ENCODE assay signal across 8 mouse cellular contexts in the genomic region with DNA sequence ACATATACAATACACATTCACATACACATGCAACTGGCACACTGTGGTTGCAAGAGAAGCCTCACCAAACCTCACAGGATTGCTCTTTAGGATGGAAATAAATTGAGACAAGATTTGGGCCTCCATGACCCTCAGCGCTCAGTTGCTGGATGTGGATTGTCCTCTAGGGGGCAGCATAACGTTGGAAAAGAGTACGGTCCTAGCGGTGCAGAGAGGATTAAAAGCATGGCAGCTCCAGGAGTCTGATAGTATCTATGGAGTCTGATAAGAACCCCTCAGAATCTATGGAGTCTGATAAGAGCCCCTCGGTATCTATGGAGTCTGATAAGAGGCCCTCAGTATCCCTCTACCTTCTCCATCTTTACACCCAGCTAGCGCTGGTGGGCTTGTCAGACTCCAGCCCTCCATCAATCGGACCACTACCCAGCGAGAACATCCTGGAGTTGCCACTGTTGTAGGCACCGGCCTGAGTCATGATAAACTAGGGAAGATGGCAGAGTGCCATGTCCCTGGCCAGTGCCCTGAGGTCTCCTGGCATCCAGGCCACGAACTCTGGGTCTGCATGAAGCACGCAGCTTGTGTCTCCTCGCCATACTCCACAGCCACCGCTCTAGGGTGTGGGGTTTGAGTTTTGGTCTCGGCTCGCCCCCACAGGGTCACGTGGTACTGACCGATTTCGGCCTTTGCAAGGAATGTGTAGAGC. TPM values are rescaled to one million over a fixed set of nuclear protein-coding genes. Genes with fewer than 3 reads are reported as not detected.
A peak's percentile ranks its signal among the peaks of the same experiment; 100 is the strongest.
DNase-seq lines count a peak whose midpoint lies in the region; ATAC-seq and TF ChIP-seq lines count a peak whose summit lies in the region.

No protein-coding gene starts in this region.

- H3K4me1 ChIP-seq in E14TG2a.4 (replicated peaks; ENCODE audit: low read depth, low read length): peaks cover 22% of the 10 kb centered on the region
- no peaks in the 10 kb centered on the region for H3K4me1 ChIP-seq in embryonic facial prominence, embryonic 12.5 days
- peaks cover 7% of the 10 kb centered on the region; the same call in 1 of the 2 replicates for H3K4me1 ChIP-seq in heart, embryonic 13.5 days
- H3K4me1 ChIP-seq in kidney, embryonic 16.5 days (ENCODE audit: insufficient read depth, low read length): peaks cover 5% of the 10 kb centered on the region; the same call in 1 of the 2 replicates
- H3K4me1 ChIP-seq in liver, embryonic 14.5 days (replicated peaks; ENCODE audit: control insufficient read depth in 2 of 2, insufficient read depth in 2 of 2, low read length in 1 of 2): peaks cover 0 to 2% of the 10 kb centered on the region in 2 experiments; a peak in 1 of 4 replicates

- WGBS in embryonic facial prominence, embryonic 12.5 days: 33% methylated on average over 18 of the region's 18 CpGs
- 17% methylated on average over 18 of the region's 18 CpGs for WGBS in heart, embryonic 13.5 days
- WGBS in kidney, embryonic 16.5 days: 33% methylated on average over 18 of the region's 18 CpGs
- WGBS in liver, embryonic 14.5 days (ENCODE audit: insufficient replicate concordance): 23% methylated on average over 18 of the region's 18 CpGs

- H3K36me3 ChIP-seq in E14TG2a.4 (ENCODE audit: insufficient read depth, low read length): no peaks in the 10 kb centered on the region
- no peaks in the 10 kb centered on the region for H3K36me3 ChIP-seq in embryonic facial prominence, embryonic 12.5 days
- no peaks in the 10 kb centered on the region for H3K36me3 ChIP-seq in heart, embryonic 13.5 days
- H3K36me3 ChIP-seq in kidney, embryonic 16.5 days (ENCODE audit: insufficient read depth, low read length): no peaks in the 10 kb centered on the region
- no peaks in the 10 kb centered on the region for H3K36me3 ChIP-seq in liver, embryonic 14.5 days (replicated peaks; ENCODE audit: control insufficient read depth, insufficient read depth, low read depth)

- H3K9ac ChIP-seq in embryonic facial prominence, embryonic 12.5 days: no peak overlapping the region
- peak overlapping the region; percentile 1; the same call in 1 of the 2 replicates for H3K9ac ChIP-seq in heart, embryonic 13.5 days
- no peak overlapping the region for H3K9ac ChIP-seq in kidney, embryonic 16.5 days (replicated peaks; ENCODE audit: low read length)
- no peak overlapping the region for H3K9ac ChIP-seq in liver, embryonic 14.5 days (replicated peaks)

- DNase-seq in adrenal gland, postnatal 36 days: peak; percentile 73 to 82
- DNase-seq in liver, embryonic 14.5 days (ENCODE audit: low read depth in 3 of 3, low spot score in 3 of 3): peak; percentile 30 to 47 (median 42)
- DNase-seq in neural tube, embryonic 10.5 days (ENCODE audit: extremely low spot score, low spot score): peak; percentile 69
- peak; percentile 78 for DNase-seq in testis, postnatal 10 days (ENCODE audit: low spot score)

- no peak overlapping the region for H3K27ac ChIP-seq in embryonic facial prominence, embryonic 12.5 days
- no peak overlapping the region for H3K27ac ChIP-seq in heart, embryonic 13.5 days (replicated peaks)
- no peak overlapping the region for H3K27ac ChIP-seq in kidney, embryonic 16.5 days (ENCODE audit: low read length)
- H3K27ac ChIP-seq in liver, embryonic 14.5 days: no peak overlapping the region

- peak; percentile 94 for TF ChIP-seq CTCF in E14TG2a.4 (conservative IDR thresholded peaks at IDR 0.05; ENCODE audit: low read length)
- TF ChIP-seq CTCF in liver, embryonic 14.5 days (IDR thresholded peaks at IDR 0.05; ENCODE audit: low read depth): peak; percentile 91

- ATAC-seq in embryonic facial prominence, embryonic 12.5 days (ENCODE audit: insufficient number of reproducible peaks, insufficient read depth, low FRiP score, low TSS enrichment): no peak
- peak; percentile 54; the same call in 1 of the 2 replicates for ATAC-seq in heart, embryonic 13.5 days (ENCODE audit: extremely low read depth, insufficient number of reproducible peaks, low FRiP score, low TSS enrichment)
- ATAC-seq in kidney, embryonic 16.5 days (ENCODE audit: low FRiP score, low TSS enrichment): peak; percentile 80
- ATAC-seq in liver, embryonic 14.5 days (ENCODE audit: insufficient read depth): peak; percentile 53; the same call in 1 of the 2 replicates

- peaks cover 2% of the 10 kb centered on the region; the same call in 1 of the 2 replicates for H3K27me3 ChIP-seq in E14TG2a.4 (ENCODE audit: insufficient read depth, low read length)
- H3K27me3 ChIP-seq in embryonic facial prominence, embryonic 12.5 days: no peaks in the 10 kb centered on the region
- peaks cover 21% of the 10 kb centered on the region for H3K27me3 ChIP-seq in heart, embryonic 13.5 days (replicated peaks)
- no peaks in the 10 kb centered on the region for H3K27me3 ChIP-seq in kidney, embryonic 16.5 days (ENCODE audit: insufficient read depth, low read length)
- H3K27me3 ChIP-seq in liver, embryonic 14.5 days (ENCODE audit: control insufficient read depth, insufficient read depth, low read length): no peaks in the 10 kb centered on the region

- TF ChIP-seq EP300 in liver, embryonic 14.5 days (IDR thresholded peaks at IDR 0.05; ENCODE audit: low read depth): no peak

- H3K9me3 ChIP-seq in E14TG2a.4 (ENCODE audit: low read length): no peaks in the 10 kb centered on the region
- no peaks in the 10 kb centered on the region for H3K9me3 ChIP-seq in embryonic facial prominence, embryonic 12.5 days
- no peaks in the 10 kb centered on the region for H3K9me3 ChIP-seq in heart, embryonic 13.5 days
- no peaks in the 10 kb centered on the region for H3K9me3 ChIP-seq in kidney, embryonic 16.5 days (ENCODE audit: low read length)
- H3K9me3 ChIP-seq in liver, embryonic 14.5 days (ENCODE audit: control insufficient read depth, low read length): no peaks in the 10 kb centered on the region

- H3K4me2 ChIP-seq in embryonic facial prominence, embryonic 12.5 days (replicated peaks): peak overlapping the region; percentile 37
- peak overlapping the region; percentile 62 for H3K4me2 ChIP-seq in heart, embryonic 13.5 days
- peak overlapping the region; percentile 45 for H3K4me2 ChIP-seq in kidney, embryonic 16.5 days (replicated peaks; ENCODE audit: low read depth, low read length)
- no peak overlapping the region for H3K4me2 ChIP-seq in liver, embryonic 14.5 days (ENCODE audit: low read depth)

- H3K4me3 ChIP-seq in E14TG2a.4 (replicated peaks; ENCODE audit: low read length): peak overlapping the region; percentile 73
- H3K4me3 ChIP-seq in embryonic facial prominence, embryonic 12.5 days: peak overlapping the region; percentile 22; the same call in 1 of the 2 replicates
- peak overlapping the region; percentile 29 for H3K4me3 ChIP-seq in heart, embryonic 13.5 days
- H3K4me3 ChIP-seq in kidney, embryonic 16.5 days (ENCODE audit: low read length): peak overlapping the region; percentile 15
- H3K4me3 ChIP-seq in liver, embryonic 14.5 days (ENCODE audit: insufficient read depth in 1 of 2, low read depth in 2 of 2, low read length in 2 of 2): no peak overlapping the region

RNA-seq across cellular contexts. Expression of gene Sgk2, which starts 11.5 kb away (rescaled TPM):
- total RNA-seq in adrenal gland, postnatal 36 days (2021): 1 to 10 TPM in 1 of 2 experiments, not detected in 1; 1.3 TPM
- polyA plus RNA-seq in embryonic facial prominence, embryonic 12.5 days (2016; fragmentation: Nextera tagmentation; extraction: Ambion mirVana): 0.05 TPM in 1 of 2 replicates, not detected in the other
- 0.33 TPM in 1 of 2 replicates, not detected in the other for polyA plus RNA-seq in heart, embryonic 13.5 days (2015; fragmentation: Nextera tagmentation; extraction: Ambion mirVana)
- polyA plus RNA-seq in kidney, embryonic 16.5 days (2015; fragmentation: Nextera tagmentation; extraction: Ambion mirVana): 11.2 and 12.2 TPM in 2 replicates
- polyA plus RNA-seq in liver, embryonic 14.5 days (2012; rRNA removed): 1.9 and 2.1 TPM in 2 replicates
- 3.6 and 4.0 TPM in 2 replicates for polyA plus RNA-seq in liver, embryonic 14.5 days (2014; fragmentation: Nextera tagmentation; extraction: Ambion mirVana)

RNA-seq across cellular contexts. Expression of gene Ift52, which starts 18.5 kb away (rescaled TPM):
- total RNA-seq in adrenal gland, postnatal 36 days (2021): 10 to 100 TPM; 43.8 to 62.7 TPM
- 52.2 and 55.7 TPM in 2 replicates for polyA plus RNA-seq in embryonic facial prominence, embryonic 12.5 days (2016; fragmentation: Nextera tagmentation; extraction: Ambion mirVana)
- 35.3 and 37.3 TPM in 2 replicates for polyA plus RNA-seq in heart, embryonic 13.5 days (2015; fragmentation: Nextera tagmentation; extraction: Ambion mirVana)
- 55.3 and 55.5 TPM in 2 replicates for polyA plus RNA-seq in kidney, embryonic 16.5 days (2015; fragmentation: Nextera tagmentation; extraction: Ambion mirVana)
- 8.1 and 10.9 TPM in 2 replicates for polyA plus RNA-seq in liver, embryonic 14.5 days (2012; rRNA removed)
- 15.6 and 16.3 TPM in 2 replicates for polyA plus RNA-seq in liver, embryonic 14.5 days (2014; fragmentation: Nextera tagmentation; extraction: Ambion mirVana)

RNA-seq across cellular contexts. Expression of gene L3mbtl1, which starts 55.4 kb away (rescaled TPM):
- not detected for total RNA-seq in adrenal gland, postnatal 36 days (2021)
- polyA plus RNA-seq in embryonic facial prominence, embryonic 12.5 days (2016; fragmentation: Nextera tagmentation; extraction: Ambion mirVana): 0.17 and 0.28 TPM in 2 replicates
- polyA plus RNA-seq in heart, embryonic 13.5 days (2015; fragmentation: Nextera tagmentation; extraction: Ambion mirVana): 0.05 TPM in 1 of 2 replicates, not detected in the other
- 0.09 and 0.14 TPM in 2 replicates for polyA plus RNA-seq in kidney, embryonic 16.5 days (2015; fragmentation: Nextera tagmentation; extraction: Ambion mirVana)
- polyA plus RNA-seq in liver, embryonic 14.5 days (2012; rRNA removed): 0.08 and 0.32 TPM in 2 replicates
- 0.04 TPM in 1 of 2 replicates, not detected in the other for polyA plus RNA-seq in liver, embryonic 14.5 days (2014; fragmentation: Nextera tagmentation; extraction: Ambion mirVana)

RNA-seq across cellular contexts. Expression of gene Mybl2, which starts 55.8 kb away (rescaled TPM):
- total RNA-seq in adrenal gland, postnatal 36 days (2021): 1 to 10 TPM; 1.9 to 2.0 TPM
- polyA plus RNA-seq in embryonic facial prominence, embryonic 12.5 days (2016; fragmentation: Nextera tagmentation; extraction: Ambion mirVana): 33.9 and 35.2 TPM in 2 replicates
- polyA plus RNA-seq in heart, embryonic 13.5 days (2015; fragmentation: Nextera tagmentation; extraction: Ambion mirVana): 16.7 and 17.7 TPM in 2 replicates
- 23.7 and 27.0 TPM in 2 replicates for polyA plus RNA-seq in kidney, embryonic 16.5 days (2015; fragmentation: Nextera tagmentation; extraction: Ambion mirVana)
- polyA plus RNA-seq in liver, embryonic 14.5 days (2012; rRNA removed): 28.7 and 33.7 TPM in 2 replicates
- polyA plus RNA-seq in liver, embryonic 14.5 days (2014; fragmentation: Nextera tagmentation; extraction: Ambion mirVana): 30.8 and 33.5 TPM in 2 replicates

Comparison
In these comparisons a context has a peak if more than half of its experiments do, and no peak if none do; other contexts are left out.
1. H3K4me3 ChIP-seq: peak in E14TG2a.4 (single experiment), embryonic facial prominence, embryonic 12.5 days (single experiment), heart, embryonic 13.5 days (single experiment) and kidney, embryonic 16.5 days (single experiment); none in liver, embryonic 14.5 days (0 of 2).
2. Peak in every context shown above with its lines, with median percentiles within 50 percentile points of each other: DNase-seq.